Mouse (Mus musculus) large intestine, adult 2 months (tissue): Measurements from ENCODE around the gene Zfp800. TPM values are rescaled to one million over a fixed set of nuclear protein-coding genes. Genes with fewer than 3 reads are reported as not detected.

ENCODE experiments used
- DNase-seq: peaks from one replicate; pipeline ENCODE4 v3.0.0-alpha.2; 2012; ENCODE audit warnings: low read depth, low spot score
- WGBS: fragments of 180-500 bp; shearing (Covaris S2); methylation state at CpG from one replicate; pipeline ENCODE4 v1.1.7; 2018; 5-methylcytosine and 5-hydroxymethylcytosine counted together
- polyA plus RNA-seq: library from polyadenylated mRNA; depleted of rRNA; stranded (reverse); fragments of >200 nt; gene quantifications from 2 replicates; pipeline ENCODE4 v1.2.3, GENCODE M21; 2012

Gene Zfp800
- polyA plus RNA-seq, 1 experiment: 1.3 TPM

DNA sequence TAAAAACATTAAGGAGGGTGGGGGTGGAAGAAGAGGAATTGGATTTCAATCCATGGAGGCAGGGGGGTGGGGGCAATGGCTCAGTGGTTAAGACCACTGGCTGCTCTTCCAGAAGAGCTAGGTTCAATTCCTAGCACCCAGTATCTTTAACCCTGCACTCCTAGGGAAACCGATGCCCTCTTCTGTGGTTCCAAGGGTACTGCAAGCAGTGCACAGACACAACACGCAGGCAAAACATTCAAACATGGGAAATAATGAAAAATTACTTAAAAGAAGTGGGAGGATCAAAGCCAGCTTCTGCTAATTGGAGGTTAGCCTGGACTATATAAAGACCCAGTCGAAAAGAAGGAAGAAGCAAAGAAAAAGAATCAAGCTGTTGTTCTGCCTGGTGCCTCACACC lies 921 bp upstream of the Zfp800 start:
- DNase-seq: no peak
- 85% methylated on average over 3 of the region's 3 CpGs for WGBS

- WGBS: 7% methylated on average over 19 of the region's 19 CpGs
- no peak for DNase-seq
Measured at GRCm38 (mm10) chr6:28396853-28397457, 850 bp downstream of the Zfp800 start.

GRCm38 (mm10) chr6:28396051-28396852 lies 1.6 kb downstream of the Zfp800 start:
- 41% methylated on average over 15 of the region's 15 CpGs for WGBS
- DNase-seq: no peak

DNA sequence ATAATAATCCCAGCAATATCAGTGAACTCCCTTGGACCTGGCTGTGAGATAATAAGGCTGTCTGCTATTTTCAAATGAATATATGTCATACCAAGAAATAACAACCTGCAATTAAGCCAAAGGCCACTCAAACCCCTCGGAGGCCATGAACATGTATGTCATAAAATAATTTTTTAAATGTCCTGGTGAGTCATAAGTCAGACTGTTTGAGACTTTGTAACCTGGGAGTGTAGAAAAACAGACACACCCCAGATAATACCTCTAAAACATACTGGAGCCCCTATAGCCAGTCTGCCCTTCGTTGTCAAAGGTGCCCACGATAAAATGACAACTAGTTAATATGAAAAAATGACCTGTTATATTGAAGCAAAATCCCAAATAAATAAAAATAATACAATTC lies 8.8 kb downstream of the Zfp800 start:
- DNase-seq: no peak
- WGBS: 41% methylated on average over 3 of the region's 3 CpGs

GRCm38 (mm10) chr6:28385169-28385568 lies 12.6 kb downstream of the Zfp800 start:
- WGBS: 79% methylated on average over 3 of the region's 3 CpGs
- DNase-seq: no peak

DNA sequence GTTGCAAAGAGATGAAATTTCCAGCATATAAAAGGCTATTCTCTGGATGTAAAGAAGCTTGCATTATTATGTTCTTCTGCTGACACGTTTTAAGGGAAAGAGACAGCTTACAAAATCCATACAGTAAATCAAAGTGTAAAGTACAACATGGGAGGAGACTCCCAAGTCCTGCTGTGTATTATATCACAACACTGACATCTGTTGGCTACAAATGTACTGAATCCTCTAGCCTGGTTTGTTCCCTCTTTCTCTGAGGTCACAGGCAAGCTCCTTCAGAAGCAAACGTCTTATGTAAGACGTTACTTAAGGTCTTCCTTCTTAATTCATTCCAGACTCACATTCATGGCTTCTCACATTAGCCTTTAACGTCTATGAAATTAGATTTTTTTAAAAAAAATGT lies 15.8 kb downstream of the Zfp800 start:
- 36% methylated on average over 4 of the region's 4 CpGs for WGBS
- no peak for DNase-seq

DNA sequence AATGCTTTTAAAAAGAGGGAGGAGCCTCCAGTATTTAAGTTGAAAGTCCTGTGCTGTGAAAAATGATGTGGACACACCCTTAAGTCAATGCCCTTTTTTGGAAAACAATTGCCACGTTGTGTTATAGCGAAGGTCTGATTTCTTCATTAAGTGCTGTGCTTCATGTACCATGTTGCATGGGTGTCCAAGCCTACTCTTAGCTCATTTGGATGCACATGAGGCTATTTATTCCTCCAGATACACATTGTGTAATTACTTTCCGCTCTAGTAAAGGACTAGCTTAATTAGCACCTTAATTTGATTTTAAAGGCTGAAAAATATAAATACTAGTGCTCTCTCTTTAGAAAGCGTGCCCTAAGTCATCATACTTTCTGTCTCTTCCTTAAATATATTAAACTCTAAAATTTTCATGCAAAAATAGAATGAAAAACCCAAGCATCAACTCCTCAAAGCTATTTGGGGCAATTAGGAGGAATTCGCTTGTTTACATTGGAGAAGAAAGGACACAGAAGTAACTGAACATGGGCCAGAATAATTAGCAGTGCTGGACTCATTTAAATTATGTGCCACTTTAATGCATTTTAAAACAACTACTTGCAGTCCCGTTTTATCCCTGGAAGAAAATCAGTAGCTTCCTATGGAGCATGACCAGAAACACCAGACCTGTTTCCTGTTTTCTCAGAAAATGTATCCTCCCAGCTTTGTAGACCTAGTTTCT lies 27.7 kb downstream of the Zfp800 start:
- no peak for DNase-seq
- WGBS: 71% methylated on average over 6 of the region's 6 CpGs

DNA sequence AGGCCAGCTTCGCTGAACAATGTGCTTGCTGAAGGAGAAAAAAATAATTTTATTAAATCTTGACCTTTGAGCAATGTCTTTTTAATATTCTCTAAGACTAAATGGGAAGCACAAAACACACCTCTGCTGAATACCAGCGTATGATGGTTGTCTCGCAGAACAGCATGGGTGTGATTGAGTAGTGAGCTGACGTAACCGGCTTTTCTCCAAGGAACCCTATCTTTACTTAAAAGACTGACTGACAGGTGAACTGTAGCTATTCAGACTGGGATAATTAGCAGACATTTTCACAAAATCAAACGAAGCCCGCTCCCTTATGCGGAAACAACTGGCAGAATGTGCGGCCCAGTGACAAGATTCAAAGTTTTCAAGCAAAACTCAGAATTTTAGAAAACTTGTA lies 30.2 kb downstream of the Zfp800 start:
- WGBS: 93% methylated on average over 9 of the region's 9 CpGs
- no peak for DNase-seq

- 52% methylated on average over 3 of the region's 3 CpGs for WGBS
- DNase-seq: no peak
Measured at GRCm38 (mm10) chr6:28351066-28351465, 46.7 kb downstream of the Zfp800 start.

DNA sequence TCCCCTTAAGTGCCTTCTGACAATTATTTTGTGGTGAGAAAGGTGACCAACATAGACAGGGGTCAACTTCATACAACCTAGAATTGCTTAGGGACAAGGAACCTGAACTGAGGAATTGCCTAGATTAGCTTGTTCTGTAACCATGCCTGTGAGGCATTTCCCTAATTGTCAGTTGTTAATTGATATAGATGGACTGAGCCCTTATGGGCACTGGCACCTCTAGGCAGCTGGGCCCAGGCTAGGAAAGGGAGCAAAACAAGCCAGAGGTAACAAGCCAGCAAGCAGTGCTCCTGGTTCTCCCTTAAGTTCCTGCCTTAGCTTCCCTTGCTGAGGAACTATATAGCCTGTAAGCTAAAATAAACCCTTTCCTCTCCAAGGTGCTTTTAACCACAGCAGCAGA lies 52.1 kb downstream of the Zfp800 start:
- DNase-seq: no peak

DNA sequence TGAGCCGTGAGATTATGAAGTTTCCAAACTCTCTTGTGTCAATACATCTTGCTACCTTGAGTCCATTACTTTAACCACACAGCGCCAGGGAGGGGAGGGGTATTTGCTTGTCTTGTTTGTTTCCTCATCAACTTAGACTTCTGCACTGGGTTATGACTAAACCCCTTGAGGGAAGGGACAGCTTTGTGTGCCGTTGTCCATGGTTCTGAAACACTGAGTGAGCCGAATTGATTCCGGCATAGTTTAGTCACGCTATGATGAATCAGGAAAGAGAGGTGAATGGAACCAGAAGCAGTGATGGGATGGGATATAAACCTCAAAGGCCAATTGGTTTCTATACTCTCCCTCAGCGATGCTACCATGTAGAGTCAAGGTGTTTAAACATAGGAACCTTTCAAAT lies 52.6 kb downstream of the Zfp800 start:
- whole genome bisulfite sequencing: 42% methylated on average over 7 of the region's 7 CpGs
- no peak for DNase-seq

DNA sequence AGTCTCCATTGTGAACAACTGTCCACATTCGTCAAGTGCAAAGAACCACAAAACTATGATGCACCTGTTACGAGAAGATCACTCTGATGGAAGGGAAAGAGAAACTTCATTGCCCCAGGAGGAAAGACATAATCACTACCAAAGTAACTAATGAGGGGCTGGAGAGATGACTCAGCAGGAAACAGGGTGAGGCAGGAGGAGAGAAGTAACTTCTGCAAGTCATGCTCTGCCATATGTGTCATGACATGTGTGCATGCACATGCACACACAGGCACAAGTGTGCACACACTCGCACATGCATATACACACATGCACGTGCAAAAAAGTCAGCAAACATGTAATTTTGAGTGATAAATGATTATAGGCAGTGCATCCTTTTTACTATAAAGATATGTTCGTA lies 54.9 kb downstream of the Zfp800 start:
- DNase-seq: no peak
- 72% methylated on average over 5 of the region's 5 CpGs for WGBS

DNA sequence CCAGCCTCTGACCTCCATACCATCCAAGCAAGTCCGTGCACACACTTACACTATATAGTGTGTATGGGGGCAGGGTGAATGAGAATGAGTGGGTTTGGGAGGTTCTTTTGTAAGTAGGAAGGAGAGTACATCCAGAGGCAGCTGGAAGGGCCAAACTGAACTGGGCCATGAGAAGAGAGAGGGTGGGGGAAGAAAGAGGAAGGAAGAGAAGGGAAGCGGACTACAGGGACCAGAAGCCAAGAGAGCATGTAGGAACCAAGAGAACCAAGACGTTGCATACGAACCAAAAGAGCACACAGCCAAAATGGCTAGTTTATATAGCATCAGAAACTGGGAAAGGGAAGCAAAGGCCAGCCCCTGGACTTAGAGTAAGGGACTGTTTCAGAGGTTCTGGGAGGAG lies 56.6 kb downstream of the Zfp800 start:
- WGBS: 87% methylated on average over 4 of the region's 4 CpGs

GRCm38 (mm10) chr6:28339410-28339809 lies 58.4 kb downstream of the Zfp800 start:
- 89% methylated on average over 5 of the region's 5 CpGs for WGBS
- DNase-seq: no peak

More for the DNA sequence above, 56.6 kb downstream of the Zfp800 start:
- DNase-seq: no peak

- 73% methylated on average over 5 of the region's 5 CpGs for WGBS
- no peak for DNase-seq
Measured at GRCm38 (mm10) chr6:28333696-28334095, 64.1 kb downstream of the Zfp800 start.

DNA sequence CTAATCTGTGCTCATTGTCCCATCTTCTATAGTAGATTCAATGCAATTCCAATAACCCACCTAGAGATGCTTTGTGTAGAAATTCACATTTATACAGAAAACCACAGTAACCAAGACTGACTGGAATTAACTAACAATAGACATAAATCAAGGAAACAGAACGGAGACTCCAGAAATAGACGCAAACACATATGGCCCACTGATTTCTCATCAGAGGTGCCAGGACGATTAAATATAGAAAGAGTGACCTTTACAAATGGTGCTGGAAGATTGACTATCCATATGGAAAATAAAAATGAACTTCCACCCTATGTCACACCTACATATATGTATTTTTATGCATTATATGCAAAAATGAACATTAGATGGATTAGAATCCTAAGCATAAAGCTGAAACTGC lies 65.3 kb downstream of the Zfp800 start:
- no peak for DNase-seq
- WGBS: 91% methylated on average over 3 of the region's 3 CpGs

DNA sequence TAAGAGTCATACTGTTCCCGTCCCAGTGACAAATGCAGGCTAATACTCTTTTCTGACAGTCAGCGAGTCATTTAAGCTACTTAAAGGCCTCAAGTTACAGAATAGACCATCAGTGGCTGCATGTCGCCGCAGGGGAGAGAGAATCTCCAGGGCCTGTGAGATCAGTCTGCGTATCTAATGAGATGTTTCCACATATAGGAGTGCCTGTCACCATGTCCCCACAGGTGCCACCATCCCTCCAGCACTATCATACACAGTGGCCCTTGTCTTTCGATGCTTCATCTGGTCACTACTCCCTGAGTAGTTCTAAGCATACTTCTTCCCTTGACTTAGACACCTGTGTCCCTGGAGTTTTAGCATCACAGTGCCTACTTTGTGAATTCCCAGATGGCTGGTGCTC lies 68.0 kb downstream of the Zfp800 start:
- 70% methylated on average over 6 of the region's 6 CpGs for WGBS
- no peak for DNase-seq

DNA sequence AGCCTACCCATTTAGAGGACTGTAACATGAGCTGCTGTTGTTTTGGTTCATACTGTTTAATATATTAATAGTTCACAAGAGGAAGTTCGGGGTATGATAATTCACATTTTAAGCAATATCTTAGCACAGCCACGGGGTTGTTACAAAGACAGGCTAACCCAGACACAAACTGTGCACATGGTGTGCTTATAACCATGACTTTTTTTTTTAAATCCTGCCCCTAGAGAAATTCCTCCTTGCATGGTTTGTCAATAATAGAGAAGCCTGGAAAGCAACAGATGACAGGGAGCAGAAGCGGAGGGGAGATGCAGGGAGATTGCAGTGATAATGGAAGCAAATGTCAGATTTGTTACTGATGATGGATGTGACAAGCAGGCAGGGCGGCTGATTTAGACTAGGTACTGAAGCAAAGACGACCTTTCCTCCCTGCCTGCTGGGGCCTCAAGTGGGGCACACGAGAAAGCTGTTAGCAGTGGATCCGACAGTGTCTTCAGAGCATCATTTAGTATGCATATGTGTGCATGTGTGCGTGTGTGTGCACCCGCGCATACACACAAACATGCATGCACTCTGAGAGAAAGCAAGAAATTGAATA lies 68.7 kb downstream of the Zfp800 start:
- 69% methylated on average over 10 of the region's 10 CpGs for WGBS
- no peak for DNase-seq

DNA sequence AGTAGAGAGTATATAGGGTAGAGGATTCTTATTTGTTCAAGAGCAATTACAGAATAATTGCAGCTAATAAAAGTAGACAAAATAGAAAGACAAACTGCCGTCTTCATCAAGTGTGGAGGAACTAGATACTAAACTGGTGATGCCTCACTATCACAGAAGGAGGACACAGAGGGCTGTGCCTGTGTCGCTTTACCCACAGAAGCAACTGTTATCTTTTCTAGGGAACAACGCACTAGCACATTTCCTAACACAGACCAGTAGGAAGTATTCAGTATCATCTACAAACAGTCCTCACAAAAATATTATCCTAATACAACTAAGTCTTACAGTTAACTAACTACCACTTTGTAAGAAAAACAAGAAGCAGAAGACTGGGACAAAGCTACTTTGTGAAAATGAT lies 71.1 kb downstream of the Zfp800 start:
- DNase-seq: no peak
- 70% methylated on average over 3 of the region's 3 CpGs for WGBS

- DNase-seq: no peak
- WGBS: 79% methylated on average over 7 of the region's 7 CpGs
Measured at GRCm38 (mm10) chr6:28322399-28322798, 75.4 kb downstream of the Zfp800 start.
